Mouse (Mus musculus): ENCODE data around the gene Heatr4. TPM values are rescaled to one million over a fixed set of nuclear protein-coding genes. Genes with fewer than 3 reads are reported as not detected.

Heatr4 gene
- polyA plus RNA-seq, 1 experiment from 2014 or later, result not detected

GRCm38 (mm10) chr12:83914202-83914740, 70.4 kb downstream of the Heatr4 start:
- Histone ChIP-seq H3K9ac (no peak overlapping the region), H3K4me3 (no peak overlapping the region), H3K4me1 (peaks cover 28% of the 10 kb centered on the region), H3K36me3 (peaks cover 27% of the 10 kb centered on the region), H3K27ac (replicated peaks) (no peak overlapping the region), H3K4me2 (no peak overlapping the region), H3K27me3 (replicated peaks) (no peaks in the 10 kb centered on the region), H3K9me3 (no peaks in the 10 kb centered on the region)
- ATAC-seq (ENCODE audit: extremely low read depth, insufficient number of reproducible peaks, low FRiP score, low TSS enrichment), result no peak
- WGBS, result 89% methylated on average over 4 of the region's 4 CpGs

DNA sequence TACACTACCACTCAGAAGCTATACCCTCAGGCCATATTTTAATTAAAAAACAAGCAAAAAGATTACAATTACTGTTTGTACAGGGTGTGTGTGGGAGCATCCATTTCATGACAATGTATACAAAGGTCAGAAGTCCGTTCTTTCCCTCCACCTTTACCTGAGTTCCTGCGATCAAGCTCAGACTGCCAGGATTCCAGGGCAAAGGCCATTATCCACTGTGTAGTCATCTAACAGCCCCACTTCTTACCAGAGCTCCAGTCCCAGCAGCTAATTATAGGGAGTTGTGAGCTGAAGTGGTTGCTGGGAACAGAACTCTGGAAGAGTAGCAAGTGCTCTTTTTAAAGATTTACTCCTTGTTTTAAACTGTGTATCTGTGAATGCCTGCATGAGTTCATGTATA, 74.2 kb downstream of the Heatr4 start:
- H3K27me3 ChIP-seq (replicated peaks), result no peaks in the 10 kb centered on the region
- H3K27ac ChIP-seq (replicated peaks), result peak overlapping the region; percentile 48
- H3K4me2 ChIP-seq, result no peak overlapping the region
- 62% methylated on average over 2 of the region's 2 CpGs for WGBS
- no peaks in the 10 kb centered on the region for H3K9me3 ChIP-seq
- H3K4me3 ChIP-seq, result no peak overlapping the region
- ATAC-seq (ENCODE audit: extremely low read depth, insufficient number of reproducible peaks, low FRiP score, low TSS enrichment), result no peak
- H3K36me3 ChIP-seq, result peaks cover 26% of the 10 kb centered on the region
- no peak overlapping the region for H3K9ac ChIP-seq
- H3K4me1 ChIP-seq, result peaks cover 14% of the 10 kb centered on the region

Other genes with a start within 250 kb of the Heatr4 start
- 0.17 and 0.33 TPM in 2 replicates for gene Papln, start 221.2 kb downstream of the Heatr4 start, polyA plus RNA-seq (2015; fragmentation: Nextera tagmentation; extraction: Ambion mirVana)
- 28.1 and 32.2 TPM in 2 replicates for gene Numb, start 62.9 kb downstream of the Heatr4 start, polyA plus RNA-seq (2015; fragmentation: Nextera tagmentation; extraction: Ambion mirVana)
- 8.3 and 8.7 TPM in 2 replicates for gene Riox1, start 34.2 kb downstream of the Heatr4 start, polyA plus RNA-seq (2015; fragmentation: Nextera tagmentation; extraction: Ambion mirVana)
- 55.7 and 61.2 TPM in 2 replicates for gene Acot2, start 3.0 kb upstream of the Heatr4 start, polyA plus RNA-seq (2015; fragmentation: Nextera tagmentation; extraction: Ambion mirVana)
- 20.8 and 22.4 TPM in 2 replicates for gene Acot1, start 24.6 kb upstream of the Heatr4 start, polyA plus RNA-seq (2015; fragmentation: Nextera tagmentation; extraction: Ambion mirVana)
- gene Acot4, start 53.5 kb upstream of the Heatr4 start, polyA plus RNA-seq (2015; fragmentation: Nextera tagmentation; extraction: Ambion mirVana), result 0.19 and 0.66 TPM in 2 replicates
- not detected in 2 replicates for gene Gm49366, start 54.1 kb upstream of the Heatr4 start, polyA plus RNA-seq (2015; fragmentation: Nextera tagmentation; extraction: Ambion mirVana)
- 0.20 and 0.52 TPM in 2 replicates for gene Acot3, start 67.3 kb upstream of the Heatr4 start, polyA plus RNA-seq (2015; fragmentation: Nextera tagmentation; extraction: Ambion mirVana)
- 0.14 TPM in 1 of 2 replicates, not detected in the other for gene Acot5, start 84.5 kb upstream of the Heatr4 start, polyA plus RNA-seq (2015; fragmentation: Nextera tagmentation; extraction: Ambion mirVana)
- gene Acot6, start 115.8 kb upstream of the Heatr4 start, polyA plus RNA-seq (2015; fragmentation: Nextera tagmentation; extraction: Ambion mirVana), result 0.71 and 0.74 TPM in 2 replicates
- 2.2 and 2.6 TPM in 2 replicates for gene Dnal1, start 129.5 kb upstream of the Heatr4 start, polyA plus RNA-seq (2015; fragmentation: Nextera tagmentation; extraction: Ambion mirVana)
- 0.48 and 0.65 TPM in 2 replicates for gene Pnma1, start 163.6 kb upstream of the Heatr4 start, polyA plus RNA-seq (2015; fragmentation: Nextera tagmentation; extraction: Ambion mirVana)
- gene Elmsan1, start 234.0 kb upstream of the Heatr4 start, polyA plus RNA-seq (2015; fragmentation: Nextera tagmentation; extraction: Ambion mirVana), result 6.8 and 7.3 TPM in 2 replicates